Mouse (Mus musculus) neural tube, embryonic 13.5 days (tissue): ENCODE data around the gene Ccdc174. TPM values are rescaled to one million over a fixed set of nuclear protein-coding genes. Genes with fewer than 3 reads are reported as not detected.

Experiments
- ATAC-seq: fragments of 200-750 bp; cut with Nextera tagmentation; 2 replicates; pipeline ENCODE4 v1.8.0; 2017; ENCODE audit warnings: low read depth, mild to moderate bottlenecking, moderate TSS enrichment, moderate library complexity
- H3K27ac ChIP-seq: fragments of 300-500 bp; sonication (generic); replicated peaks from 2 replicates; pipeline ENCODE4 v1.5.1; 2015; ENCODE audit warnings: moderate library complexity, mild to moderate bottlenecking, inconsistent platforms
- H3K27me3 ChIP-seq: fragments of 300-500 bp; sonication (generic); 2 replicates; pipeline ENCODE4 v1.6.1; 2015; ENCODE audit warnings: mild to moderate bottlenecking, inconsistent platforms
- H3K36me3 ChIP-seq: fragments of 300-500 bp; sonication (generic); 2 replicates; pipeline ENCODE4 v1.6.1; 2015; ENCODE audit warnings: mild to moderate bottlenecking, inconsistent platforms
- H3K4me1 ChIP-seq: fragments of 300-500 bp; sonication (generic); replicated peaks from 2 replicates; pipeline ENCODE4 v1.6.1; 2015; ENCODE audit warnings: inconsistent platforms
- H3K4me2 ChIP-seq: fragments of 300-500 bp; sonication (generic); 2 replicates; pipeline ENCODE4 v1.6.1; 2015; ENCODE audit warnings: inconsistent platforms, mild to moderate bottlenecking, moderate library complexity
- H3K4me3 ChIP-seq: fragments of 300-500 bp; sonication (generic); 2 replicates; pipeline ENCODE4 v1.5.1; 2015; ENCODE audit warnings: mild to moderate bottlenecking, inconsistent platforms
- H3K9ac ChIP-seq: fragments of 300-500 bp; sonication (generic); 2 replicates; pipeline ENCODE4 v1.6.1; 2015; ENCODE audit warnings: moderate library complexity, mild to moderate bottlenecking, inconsistent platforms
- H3K9me3 ChIP-seq: fragments of 300-500 bp; sonication (generic); 2 replicates; pipeline ENCODE4 v1.6.1; 2016; ENCODE audit warnings: inconsistent platforms
- WGBS: fragments of 180-500 bp; shearing (Covaris S2); methylation state at CpG from one replicate; pipeline ENCODE4 v1.1.7; 2015; 5-methylcytosine and 5-hydroxymethylcytosine counted together
- polyA plus RNA-seq: library from polyadenylated mRNA; unstranded; fragments of >200 nt; fragmentation: Nextera tagmentation; extraction: Ambion mirVana; gene quantifications from 2 replicates; pipeline ENCODE4 v1.2.1, GENCODE M21; 2015

The Ccdc174 gene
- polyA plus RNA-seq, 1 experiment from 2014 or later: 51.4 TPM

DNA sequence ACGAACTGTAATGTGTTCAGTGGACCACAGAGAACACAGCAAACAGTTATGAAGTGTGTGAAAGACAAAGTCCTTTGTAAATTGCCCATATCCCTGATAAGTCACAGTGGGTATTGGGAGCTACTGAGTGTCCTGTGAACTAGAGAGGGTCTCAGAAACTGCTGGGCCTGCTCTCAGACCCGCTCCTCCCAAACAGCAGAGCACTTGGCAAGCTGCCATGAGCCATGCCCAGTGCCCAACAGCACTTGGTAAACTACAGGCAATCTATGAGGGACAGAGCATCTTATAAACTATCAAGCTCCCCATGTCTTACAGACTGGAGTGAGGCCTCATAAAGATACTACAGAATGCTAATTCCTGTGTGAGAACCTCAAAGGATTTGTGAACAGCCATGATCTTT lies 70.6 kb downstream of the Ccdc174 start:
- Histone ChIP-seq H3K4me1 (peaks cover 9% of the 10 kb centered on the region; the same call in 1 of the 2 replicates), H3K9me3 (no peaks in the 10 kb centered on the region), H3K9ac (no peak overlapping the region), H3K4me2 (no peak overlapping the region), H3K27ac (no peak overlapping the region), H3K36me3 (no peaks in the 10 kb centered on the region), H3K4me3 (no peak overlapping the region), H3K27me3 (no peaks in the 10 kb centered on the region; the same call in 1 of the 2 replicates)
- 79% methylated on average over 2 of the region's 2 CpGs for WGBS
- ATAC-seq: no peak

Other genes starting within 250 kb of the Ccdc174 start
- 63.7 and 70.0 TPM in 2 replicates for gene Slc6a6, start 194.0 kb upstream of the Ccdc174 start, polyA plus RNA-seq
- gene Grip2, start 50.8 kb upstream of the Ccdc174 start, polyA plus RNA-seq: 4.5 and 4.9 TPM in 2 replicates
- 1.0 TPM in 2 replicates for gene 4930590J08Rik, start 24.8 kb downstream of the Ccdc174 start, polyA plus RNA-seq
- gene Fgd5, start 100.8 kb downstream of the Ccdc174 start, polyA plus RNA-seq: 21.7 and 24.2 TPM in 2 replicates
- 27.0 and 33.6 TPM in 2 replicates for gene Nr2c2, start 213.3 kb downstream of the Ccdc174 start, polyA plus RNA-seq